Mouse (Mus musculus) effector memory CD4-positive, alpha-beta T cell, adult 7 months (primary cell): ENCODE measurements around the gene Kmo. TPM values are rescaled to one million over a fixed set of nuclear protein-coding genes. Genes with fewer than 3 reads are reported as not detected.

Experiments
- polyA plus RNA-seq: library from polyadenylated mRNA; unstranded; fragments of 100-300 nt; shearing (Covaris generic); gene quantifications from one replicate; pipeline ENCODE4 v1.2.1, GENCODE M21; 2017

The Kmo gene
- polyA plus RNA-seq = not detected

GRCm38 (mm10) chr1:175619814-175620431 is at the start of gene Kmo:
Gene Kmo (plus strand): TSS chr1:175620381.

GRCm38 (mm10) chr1:175625257-175625879 is 5.2 kb downstream of the Kmo start, which contains the start of gene Fh1:
Gene Fh1 (minus strand): TSS chr1:175625635.

GRCm38 (mm10) chr1:175692246-175692996 is 72.2 kb downstream of the Kmo start, which contains the start of the genes Opn3 and Chml:
Gene Opn3 (minus strand): TSS chr1:175692776.
Gene Chml (minus strand): TSS chr1:175692901.

GRCm38 (mm10) chr1:175698293-175698692 is 78.1 kb downstream of the Kmo start, which contains the start of gene Wdr64:
Gene Wdr64 (plus strand): TSS chr1:175698593.

Other genes starting within 250 kb of the Kmo start
- 0.10 TPM for gene Rgs7, start 127.9 kb upstream of the Kmo start, polyA plus RNA-seq
- gene Fh1, start 5.3 kb downstream of the Kmo start, polyA plus RNA-seq = 28.4 TPM
- gene Opn3, start 72.4 kb downstream of the Kmo start, polyA plus RNA-seq = not detected
- gene Chml, start 72.5 kb downstream of the Kmo start, polyA plus RNA-seq = 0.79 TPM
- gene Wdr64, start 78.2 kb downstream of the Kmo start, polyA plus RNA-seq = not detected